Mouse (Mus musculus): Measurements from ENCODE around the gene Cntn5.
A peak's percentile ranks its signal among the peaks of the same experiment; 100 is the strongest.

Cntn5 gene

DNA sequence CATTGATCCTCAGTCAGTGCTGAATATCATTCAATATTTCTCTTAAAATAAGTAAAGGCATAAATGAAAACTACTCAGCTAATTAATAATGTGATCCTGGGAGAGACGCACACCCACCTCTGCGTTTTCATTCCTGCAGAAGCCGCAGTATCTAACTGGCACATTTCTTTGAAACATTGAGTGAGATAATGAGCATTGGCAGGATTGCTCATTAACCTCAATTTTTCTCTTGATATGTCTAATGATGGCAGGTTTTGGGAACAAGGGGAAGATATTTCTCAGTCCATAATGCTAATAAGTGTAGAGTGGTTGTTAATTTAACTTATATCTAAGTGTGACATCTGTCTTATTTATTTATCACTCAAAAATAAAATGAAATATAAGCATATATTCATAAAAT, 734.0 kb downstream of the Cntn5 start:
- DNase-seq: no peak

DNA sequence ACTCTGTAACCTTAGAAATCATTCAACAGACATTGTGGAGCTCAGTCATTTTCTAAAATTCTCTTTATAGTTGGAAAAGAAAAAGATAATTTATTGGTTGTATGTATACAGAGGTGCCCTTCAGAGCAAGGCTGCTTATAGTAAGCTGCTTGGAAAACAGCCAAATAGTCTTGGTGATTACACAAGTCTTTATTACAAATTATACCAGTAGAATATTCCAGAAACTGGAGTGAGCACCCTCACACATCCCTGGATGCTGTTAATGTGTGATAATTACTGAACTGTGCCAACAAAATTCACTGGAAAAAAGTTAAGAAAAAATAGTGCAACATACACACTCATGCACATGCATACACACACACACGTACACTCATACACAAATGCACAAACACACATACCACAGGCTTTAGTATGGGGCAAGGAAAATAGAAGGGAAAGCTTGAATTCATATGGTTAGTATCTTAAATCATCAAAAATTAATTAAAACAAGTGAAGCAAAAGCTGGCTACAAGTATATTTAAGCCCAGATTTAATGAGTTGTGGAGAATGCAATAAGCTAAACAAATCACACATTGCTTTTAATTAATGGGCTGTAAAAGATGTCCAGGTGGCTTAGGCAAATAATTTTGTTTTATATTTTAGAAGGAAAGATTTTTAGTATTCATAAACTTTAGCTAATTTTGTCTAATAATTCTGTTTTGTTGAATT, 783.1 kb downstream of the Cntn5 start:
- no peak for DNase-seq

DNA sequence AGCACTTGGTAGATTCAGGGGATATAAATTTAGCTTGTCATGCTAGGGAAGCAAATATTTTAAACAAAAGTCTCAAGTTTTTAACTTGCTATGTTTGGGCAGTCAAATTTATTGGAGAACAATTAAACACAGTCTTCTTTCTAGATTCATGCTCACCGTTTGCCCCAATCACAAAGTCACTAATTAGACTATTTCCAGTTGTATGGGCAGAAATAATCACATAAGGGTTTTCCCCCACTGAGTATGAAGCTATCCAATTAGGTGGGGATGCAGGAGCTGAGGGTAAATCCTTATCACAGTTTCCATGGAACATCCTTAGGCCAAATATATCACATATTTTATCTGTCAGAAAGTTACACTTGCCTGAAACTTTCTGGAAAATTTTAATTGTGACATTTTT, 788.0 kb downstream of the Cntn5 start:
- DNase-seq: no peak

DNA sequence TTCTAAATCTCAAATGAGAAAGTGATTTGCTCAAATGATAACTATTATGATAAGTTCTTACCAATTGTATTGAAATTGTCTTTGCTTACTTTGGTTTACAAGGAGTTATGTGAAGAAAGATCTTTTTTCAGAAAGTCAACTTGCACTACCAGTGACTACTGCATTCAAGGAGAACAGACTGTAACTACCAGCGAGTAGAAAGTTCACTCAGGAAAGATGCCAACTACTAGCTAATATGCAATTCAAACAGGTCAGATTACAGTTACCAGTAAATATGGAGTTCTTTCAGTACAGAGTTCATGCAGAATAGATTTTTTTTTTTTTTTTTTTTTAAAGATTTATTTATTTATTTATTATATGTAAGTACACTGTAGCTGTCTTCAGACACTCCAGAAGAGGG, 795.4 kb downstream of the Cntn5 start:
- DNase-seq: no peak

DNA sequence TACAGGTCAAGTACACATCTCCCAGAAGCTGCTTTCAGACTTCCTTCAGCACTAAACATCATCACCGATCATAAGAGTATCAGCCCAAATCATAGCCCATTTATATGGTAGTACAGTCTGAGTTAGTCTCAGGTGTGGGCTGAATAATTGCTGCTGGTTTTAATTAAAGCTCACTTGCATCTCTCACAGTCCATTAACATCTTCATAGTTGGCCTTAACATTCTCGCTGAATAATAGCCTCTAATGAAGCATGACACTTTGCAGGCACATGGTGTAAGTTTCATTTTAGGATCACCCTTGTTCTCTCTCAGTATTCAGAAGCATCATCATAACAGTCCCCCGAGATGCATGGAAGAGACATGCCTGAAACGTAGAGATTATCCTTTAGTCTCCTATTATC, 796.7 kb downstream of the Cntn5 start:
- DNase-seq: no peak

DNA sequence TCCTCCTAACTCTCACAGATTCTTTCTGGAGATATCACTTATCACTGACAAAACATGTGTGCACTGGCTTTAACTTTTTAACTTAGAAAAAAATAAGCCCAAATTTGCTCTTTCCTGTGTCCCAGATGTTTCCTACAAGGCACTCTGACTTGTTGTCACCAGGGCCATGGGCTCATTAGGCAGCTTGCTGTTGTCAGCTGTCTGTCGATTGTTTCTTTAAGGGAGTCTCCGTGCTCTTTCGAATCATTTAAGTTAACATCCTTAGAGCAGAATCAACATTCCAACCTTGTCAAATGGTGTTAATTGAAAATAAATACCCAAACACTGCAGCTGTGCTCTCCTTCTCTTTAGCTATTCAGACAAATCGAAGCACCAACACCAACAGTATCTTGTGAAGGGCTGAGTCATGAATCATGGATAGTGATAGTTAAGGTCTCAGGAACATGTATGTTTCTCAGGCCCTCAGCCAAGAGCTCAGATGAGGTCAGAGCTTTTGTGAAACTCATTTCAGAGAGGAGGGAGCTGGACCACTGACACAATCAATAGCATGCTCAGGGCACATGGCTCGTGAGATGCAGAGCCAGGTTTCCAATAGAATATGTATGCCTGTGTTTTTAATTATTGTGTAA, 802.6 kb downstream of the Cntn5 start:
- DNase-seq: peak; percentile 30

DNA sequence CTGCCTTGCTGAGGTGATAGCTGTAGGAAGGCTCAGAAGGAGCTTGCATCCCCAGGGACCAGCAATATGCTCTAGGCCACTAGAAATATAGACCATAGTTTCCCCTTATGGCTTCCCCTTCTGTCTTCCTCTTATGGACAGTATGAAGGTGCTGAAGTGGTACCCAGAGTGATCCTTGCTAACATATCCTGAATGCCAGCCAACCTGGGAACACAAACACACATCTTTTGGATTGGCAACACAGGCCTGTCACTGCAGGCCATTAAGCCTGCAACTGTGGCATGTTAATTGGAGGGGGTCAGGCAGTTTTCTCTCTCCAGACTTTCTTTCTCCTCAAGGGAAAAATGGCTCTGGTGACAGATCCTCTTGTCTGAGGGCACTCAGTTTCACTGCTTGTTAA, 828.3 kb downstream of the Cntn5 start:
- no peak for DNase-seq

DNA sequence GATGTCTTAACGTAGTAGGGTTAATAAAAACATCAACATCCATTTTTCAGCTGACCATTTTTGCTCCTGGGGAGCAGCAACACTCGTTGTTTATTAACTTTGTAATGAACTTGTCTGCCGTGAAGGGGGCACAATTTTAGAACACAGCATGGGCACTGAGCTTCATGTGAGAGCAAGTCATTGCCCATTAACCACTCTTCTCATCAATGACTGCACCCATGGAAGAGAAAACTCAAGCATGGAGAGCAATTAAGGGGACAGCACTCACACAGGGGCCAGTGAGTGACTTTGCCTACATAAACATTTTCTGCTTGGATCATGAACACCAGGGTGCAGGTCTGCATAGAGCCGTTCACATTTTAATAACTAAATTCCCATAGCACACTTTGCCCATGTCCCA, 831.2 kb downstream of the Cntn5 start:
- DNase-seq: no peak

DNA sequence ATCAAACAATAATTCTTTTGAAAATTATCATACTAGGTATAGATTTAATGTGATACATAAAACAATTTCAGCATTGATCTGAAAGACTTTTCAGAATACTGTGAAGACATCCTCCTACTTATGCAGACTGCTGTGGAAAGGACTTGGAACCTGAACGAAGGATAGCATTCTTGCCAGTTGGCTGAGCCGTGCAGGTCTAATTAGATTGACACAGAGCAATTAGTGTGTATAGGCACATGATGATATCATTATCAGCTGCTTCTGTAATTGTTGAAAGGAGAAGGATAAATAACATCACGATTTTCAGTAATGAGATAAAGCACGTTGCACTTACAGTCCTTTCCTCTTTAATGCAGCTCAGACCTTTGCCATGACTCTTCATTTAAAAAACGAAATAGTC, 831.7 kb downstream of the Cntn5 start:
- no peak for DNase-seq

DNA sequence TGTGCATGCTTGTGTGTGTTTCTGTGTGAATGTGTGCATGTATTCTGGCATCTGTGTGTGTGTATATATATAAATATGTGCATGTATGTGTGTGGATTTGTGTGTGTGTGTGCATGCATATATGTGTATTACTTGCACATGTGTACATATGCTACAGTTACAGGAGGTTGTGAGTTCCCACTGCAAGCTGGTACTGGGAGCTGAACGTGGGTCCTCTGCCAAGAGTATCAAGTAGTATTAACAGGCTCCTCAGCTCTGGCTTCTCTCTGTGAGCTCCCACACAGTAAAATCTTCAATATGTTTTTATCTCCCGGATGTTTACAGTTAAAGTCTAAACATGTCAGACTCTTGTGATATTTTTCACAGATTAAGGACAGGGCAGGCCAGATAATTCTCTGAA, 833.3 kb downstream of the Cntn5 start:
- DNase-seq: no peak

DNA sequence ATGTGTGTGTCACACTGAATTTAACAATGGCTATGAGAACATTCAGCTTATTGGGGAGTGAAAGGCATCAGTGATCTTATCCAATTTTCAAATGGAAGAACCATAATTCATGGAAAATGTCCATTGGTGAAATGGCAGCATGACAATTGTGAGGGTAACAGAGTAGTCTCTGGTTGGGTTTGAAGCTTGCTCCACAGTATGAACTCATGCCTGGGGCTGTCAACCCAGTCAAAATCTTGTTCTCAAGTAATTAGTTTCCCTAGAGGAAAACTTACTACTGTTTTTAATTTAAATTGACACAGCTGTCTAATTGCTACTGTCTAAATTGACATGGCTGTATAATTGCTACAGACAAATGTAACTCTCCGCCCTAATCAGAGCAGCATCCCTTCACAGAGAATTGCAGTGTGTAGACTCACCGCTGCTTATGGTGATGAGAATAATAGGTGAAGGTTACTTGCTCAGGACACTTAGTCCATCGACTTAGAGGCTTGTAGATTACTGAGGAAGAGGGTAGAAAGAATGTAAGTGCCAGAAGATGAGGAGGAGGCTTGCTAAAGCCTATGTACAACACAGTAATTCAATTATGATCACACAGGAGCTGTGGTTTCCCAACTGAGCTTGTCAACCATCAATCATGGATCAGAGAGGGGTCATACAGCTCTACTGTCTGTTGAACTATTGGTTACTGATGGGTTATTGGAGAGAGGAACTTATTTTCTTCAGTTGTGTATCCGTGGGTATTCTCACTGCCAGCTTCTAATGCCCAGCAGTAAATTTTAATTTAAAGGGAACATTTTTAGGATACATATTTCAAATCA, 859.4 kb downstream of the Cntn5 start:
- DNase-seq: no peak

DNA sequence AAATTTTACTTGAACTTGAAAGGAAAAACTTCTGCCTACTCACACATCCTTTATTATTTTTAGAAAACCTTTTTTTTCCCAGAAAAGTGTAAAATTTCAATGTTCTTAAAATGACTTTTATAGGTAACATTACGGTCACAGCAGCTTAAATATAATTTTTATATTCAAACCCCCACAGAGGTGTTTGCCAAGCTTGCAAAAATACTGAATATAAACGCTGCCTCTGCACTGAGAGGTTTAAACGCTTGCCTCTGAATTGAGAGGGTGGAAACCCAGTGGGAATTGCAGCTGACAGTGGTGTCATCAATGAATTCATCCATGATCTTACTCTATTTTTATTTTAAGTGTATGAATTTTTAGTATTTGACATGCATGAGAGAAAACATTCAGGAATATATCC, 861.6 kb downstream of the Cntn5 start:
- no peak for DNase-seq

DNA sequence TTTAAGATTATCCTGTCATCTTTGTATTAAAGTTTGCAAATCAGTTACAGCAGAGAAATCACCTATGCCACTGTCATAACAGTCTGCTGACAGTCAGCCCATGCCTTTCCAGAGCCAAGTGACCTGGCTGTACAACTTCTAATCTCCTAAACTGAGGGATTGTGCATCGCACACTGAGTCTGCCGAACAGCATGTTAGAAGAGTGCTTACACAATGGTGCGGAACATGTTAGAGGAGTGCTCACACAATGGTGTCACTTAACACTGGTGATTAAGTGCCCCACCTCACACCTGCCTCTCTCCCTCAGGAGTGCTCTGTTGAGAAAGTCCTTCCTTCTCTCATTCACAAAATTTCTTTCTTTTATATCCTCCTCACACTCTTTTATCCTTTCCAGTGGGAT, 889.4 kb downstream of the Cntn5 start:
- DNase-seq: no peak

DNA sequence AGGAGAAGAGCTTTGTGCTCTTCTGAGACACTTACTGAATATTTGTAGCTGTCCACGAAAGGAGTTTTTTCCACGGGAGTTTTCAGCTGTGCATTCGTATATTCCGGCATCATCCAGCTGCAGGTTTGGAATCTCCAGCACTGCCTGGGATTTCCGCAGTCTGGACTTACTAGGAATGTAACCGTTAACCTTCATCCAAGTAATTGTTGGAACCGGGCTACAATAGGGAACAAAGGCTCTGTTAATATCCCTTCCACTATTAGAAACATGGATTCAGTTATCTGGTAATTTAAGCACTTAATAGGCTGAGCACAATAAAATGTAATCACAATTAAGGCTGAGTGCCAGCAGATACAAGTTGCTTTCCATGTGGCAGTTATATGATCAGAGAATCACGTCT, 920.5 kb downstream of the Cntn5 start:
- DNase-seq: no peak

DNA sequence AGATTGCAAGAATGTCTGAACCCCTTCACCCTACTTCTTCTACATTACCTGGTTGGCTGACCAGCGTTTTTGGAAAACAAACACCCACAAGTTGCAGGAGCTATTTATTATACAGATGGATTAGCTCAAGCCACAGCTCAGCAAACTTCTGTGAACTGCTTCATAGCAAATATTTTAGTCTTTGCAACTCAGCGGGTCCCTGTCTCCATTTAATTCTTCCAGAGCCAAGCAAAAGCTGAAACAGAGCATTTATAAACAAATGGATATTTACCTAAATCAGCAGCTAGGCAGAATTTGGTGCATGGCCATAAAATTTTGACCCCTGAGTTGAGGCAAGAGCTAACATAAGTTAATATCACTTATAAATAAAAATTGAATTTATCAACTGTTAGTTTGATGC, 921.4 kb downstream of the Cntn5 start:
- DNase-seq: no peak

DNA sequence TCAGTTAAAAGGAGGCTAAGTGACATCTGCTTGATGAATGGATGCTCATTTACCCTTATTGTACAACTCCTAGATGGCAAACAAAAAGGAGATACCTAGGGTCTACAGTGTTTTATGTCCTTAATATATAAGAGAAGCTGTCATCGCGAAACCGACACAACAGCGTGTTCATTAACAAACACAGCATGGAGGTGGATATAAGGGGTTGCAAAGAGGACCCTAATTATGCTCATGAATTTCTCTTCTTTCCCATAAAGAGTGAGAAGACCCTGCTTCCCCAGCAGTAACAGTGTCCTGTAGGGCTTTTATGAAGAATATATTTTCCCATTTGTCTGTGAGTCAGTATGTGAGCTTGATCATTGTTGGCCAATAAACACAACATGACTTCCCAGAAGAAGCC, 939.2 kb downstream of the Cntn5 start:
- no peak for DNase-seq

DNA sequence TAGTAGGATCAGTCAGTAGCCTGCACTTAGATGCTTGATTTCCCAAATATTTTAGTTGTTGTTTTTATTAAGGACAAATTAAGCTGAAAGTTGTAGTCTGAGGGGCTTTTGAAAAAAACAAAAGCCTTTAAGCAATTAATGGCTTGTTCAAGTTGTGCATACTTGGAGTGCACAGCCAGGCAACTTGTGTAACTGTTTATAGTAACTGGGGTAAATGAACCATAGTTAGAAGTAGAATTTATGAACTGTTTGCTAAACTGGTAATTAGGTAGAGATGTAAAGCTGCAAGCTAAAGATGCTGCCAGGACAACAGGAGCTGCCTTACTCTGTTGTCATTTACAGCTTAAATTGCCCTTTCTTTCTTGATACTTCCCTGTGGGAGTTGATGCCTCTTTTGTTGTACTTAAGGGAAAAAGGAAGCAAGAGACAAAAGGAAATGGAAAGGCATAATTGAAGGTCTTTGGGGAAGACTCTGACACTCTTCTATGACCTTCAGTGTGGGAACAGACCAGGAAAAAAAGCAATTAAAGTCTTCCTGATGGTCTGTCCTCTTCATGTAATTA, 943.9 kb downstream of the Cntn5 start:
- no peak for DNase-seq

DNA sequence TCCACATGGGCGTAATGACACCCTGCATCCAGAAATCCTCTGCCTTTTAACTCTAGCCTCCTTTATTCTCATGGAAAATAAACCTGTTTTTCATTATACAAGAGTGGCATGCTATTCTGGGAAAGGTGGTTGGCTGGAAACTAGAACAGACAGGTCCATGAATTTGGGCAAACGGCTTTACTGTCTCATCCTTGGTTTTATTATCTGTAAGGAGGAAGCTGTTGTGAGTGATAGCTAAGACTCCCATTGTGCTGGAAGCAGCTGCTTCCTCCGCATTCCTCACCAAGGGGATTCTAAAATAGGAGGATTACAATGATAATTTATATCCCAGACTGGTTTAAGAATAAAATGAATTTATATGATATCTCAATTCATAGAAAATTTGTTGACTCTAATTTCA, 955.2 kb downstream of the Cntn5 start:
- DNase-seq: no peak

DNA sequence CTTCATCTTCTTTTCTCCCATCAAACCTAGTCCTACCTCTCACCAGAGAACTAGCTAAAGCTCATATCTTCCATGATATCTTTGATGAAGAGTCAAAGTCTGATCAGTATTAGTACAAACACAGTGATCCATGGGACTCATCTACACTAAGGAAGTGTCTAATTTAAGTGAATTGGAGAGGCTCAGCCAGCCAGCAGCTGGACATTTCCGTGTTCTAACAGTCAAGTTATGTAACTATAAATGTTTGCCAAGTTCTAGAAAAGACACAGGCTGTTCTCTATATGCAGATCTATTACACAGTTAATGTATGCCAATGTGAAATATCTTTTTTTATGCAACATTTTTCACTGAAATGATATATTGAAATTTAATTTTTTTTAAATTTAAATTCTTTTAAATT, 959.7 kb downstream of the Cntn5 start:
- DNase-seq: no peak

DNA sequence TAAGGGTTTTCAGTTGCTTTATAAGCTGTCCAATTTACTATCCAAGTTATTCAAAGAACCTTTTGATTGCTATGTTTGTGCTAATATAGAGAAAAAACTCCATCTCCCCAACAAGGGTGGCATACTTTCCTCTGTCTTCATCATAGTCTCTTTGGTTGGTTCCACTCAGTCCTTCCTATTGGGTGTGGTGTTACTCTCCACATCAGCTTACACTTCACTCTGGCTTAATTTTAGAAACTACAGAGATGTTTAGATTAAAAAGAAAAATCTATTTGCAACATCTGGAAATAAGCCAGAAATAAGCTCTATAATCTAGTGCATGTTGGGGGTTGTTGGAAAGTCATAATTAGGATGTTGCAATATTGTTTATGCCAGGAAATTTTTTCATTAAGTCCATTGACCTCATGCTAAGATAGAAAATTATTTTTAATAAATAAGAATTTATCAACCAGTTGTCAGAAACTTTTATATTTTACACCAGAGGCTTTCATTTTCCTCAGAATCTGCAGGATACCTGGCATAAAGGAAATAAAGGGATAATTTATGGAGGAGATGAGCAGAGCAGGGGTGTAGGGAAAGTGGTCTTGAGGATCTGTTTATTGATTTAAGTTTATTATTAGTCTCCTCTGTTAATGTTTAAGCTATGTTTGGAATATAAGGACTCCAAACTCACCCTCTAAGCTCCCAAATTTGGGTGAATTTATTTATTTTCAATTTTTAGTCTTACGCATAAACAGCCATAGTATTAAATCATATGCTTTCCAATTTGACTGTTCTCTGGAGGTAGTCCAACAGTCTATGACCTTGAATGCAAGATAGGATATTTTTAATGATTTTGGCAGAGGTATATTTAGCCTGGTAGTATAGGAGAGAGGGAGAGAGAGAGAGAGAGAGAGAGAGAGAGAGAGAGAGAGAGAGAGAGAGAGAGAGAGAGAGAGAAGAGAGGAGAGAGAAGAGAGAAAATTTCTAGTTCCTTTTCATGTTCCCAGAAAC, 966.8 kb downstream of the Cntn5 start:
- no peak for DNase-seq

DNA sequence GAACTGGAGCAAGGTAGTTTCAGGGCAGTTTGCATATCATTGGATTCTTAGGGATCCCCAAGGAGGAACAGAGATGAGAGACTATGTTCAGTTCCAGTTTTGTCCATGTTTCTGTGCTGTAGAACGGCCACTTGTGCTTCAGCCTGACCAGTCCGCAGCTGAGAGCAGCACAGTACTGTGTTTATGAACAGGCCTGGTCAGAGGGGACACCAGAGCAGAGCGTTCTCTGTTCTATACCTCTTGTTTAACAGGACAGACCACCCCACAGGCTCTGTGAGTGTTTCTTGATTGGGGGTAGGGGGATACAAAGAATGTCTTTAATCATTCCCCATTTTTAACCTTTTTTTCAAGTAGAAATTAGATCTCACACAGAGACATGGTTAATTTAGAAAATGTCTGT, 984.0 kb downstream of the Cntn5 start:
- DNase-seq: no peak

DNA sequence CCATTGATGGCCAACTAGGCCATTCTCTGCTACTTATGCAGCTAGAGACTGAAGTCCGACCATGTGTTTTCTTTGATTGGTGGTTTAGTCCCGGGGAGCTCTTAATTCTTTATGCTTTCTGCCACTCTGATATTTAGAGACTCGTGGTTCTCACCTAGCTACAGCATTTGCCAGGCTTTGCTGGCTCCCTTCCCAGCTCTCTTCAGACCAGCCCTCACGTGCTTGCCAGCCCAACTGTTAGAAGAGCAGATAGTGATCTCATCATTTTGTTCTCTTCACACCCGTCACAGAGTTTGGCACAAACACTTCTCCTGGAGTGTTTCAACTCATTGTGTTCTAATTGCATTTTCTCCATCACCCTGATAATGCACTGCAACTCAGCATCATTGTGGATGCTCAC, 1005.5 kb downstream of the Cntn5 start:
- no peak for DNase-seq

DNA sequence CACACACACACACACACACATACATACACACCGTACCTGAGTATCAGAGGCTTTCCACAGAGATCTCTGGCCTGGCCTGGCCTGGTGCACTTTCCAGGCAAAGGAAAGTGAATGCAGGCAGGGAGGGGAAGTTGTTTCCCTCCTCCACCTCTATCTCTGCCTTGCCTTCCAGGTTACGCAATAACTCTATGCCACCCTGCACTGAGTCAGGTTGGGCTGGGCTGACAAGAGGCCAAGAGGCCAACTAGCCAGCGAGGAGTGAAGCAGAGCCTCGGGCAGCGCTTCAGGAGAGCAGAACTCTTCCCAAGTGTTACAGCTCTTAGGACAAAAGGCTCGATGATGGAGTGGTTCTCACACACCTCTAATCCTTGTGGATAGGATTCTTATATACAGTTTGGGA, 1018.4 kb downstream of the Cntn5 start:
- no peak for DNase-seq

Measured in kidney, postnatal 10 days (tissue).